Mouse (Mus musculus) ES-E14 (cell line): Measurements from ENCODE around the gene Disc1.

Source experiments
- MAFK ChIP-seq: IDR thresholded peaks from 2 replicates; pipeline ENCODE4 v1.6.1; 2014; ENCODE audit warnings: mild to moderate bottlenecking, low read depth, low read length, inconsistent platforms; ENCODE audit not compliant: insufficient read depth
- ZC3H11A ChIP-seq: IDR thresholded peaks from 2 replicates; pipeline ENCODE4 v1.6.1; 2012; ENCODE audit warnings: low read depth, mild to moderate bottlenecking, inconsistent platforms, low read length, borderline replicate concordance
- ZNF384 ChIP-seq: IDR thresholded peaks from 2 replicates; pipeline ENCODE4 v1.6.1; 2012; ENCODE audit warnings: low read depth, low read length, inconsistent platforms

DNA sequence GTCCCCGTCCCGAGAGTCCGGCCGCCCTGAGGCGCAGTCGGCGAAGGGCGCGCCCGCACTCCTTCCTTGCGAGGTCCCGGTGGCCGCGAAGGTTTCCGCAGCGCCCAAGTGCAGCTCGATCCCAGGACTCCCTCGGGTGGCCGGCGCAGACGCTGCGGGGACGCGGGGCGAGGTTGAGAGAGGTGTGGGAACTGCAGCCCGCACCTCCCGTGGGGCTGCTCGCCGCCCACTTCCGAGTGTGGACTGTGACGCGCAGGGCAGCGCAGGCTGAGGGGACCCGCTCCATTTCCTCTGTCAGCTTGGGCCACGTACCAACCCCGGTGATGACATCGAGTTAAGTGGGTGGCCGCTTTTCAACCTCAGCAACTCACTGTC is 428 bp downstream of the Disc1 start:
- TF ChIP-seq MAFK (no peak), ZC3H11A (no peak), ZNF384 (no peak)
